Mouse (Mus musculus) kidney, adult 8-10 months (tissue): Measurements from ENCODE around the gene Lrpap1.

Source experiments
- DNase-seq, 2 experiments: peaks; one replicate each; pipeline ENCODE4 v3.0.0; 2022

Gene Lrpap1

GRCm38 (mm10) chr5:35104960-35105921, at the start of gene Lrpap1:
Lrpap1 (minus strand) TSS chr5:35105766.
- peak; percentile 80 to 87 for DNase-seq

- DNase-seq: no peak
Observed at GRCm38 (mm10) chr5:35149939-35150338, 44.4 kb upstream of the Lrpap1 start.

GRCm38 (mm10) chr5:35149526-35149925, 44.0 kb upstream of the Lrpap1 start:
- no peak for DNase-seq

- DNase-seq: no peak
Observed at GRCm38 (mm10) chr5:35147963-35148767, 42.6 kb upstream of the Lrpap1 start.

- DNase-seq: no peak
Observed at GRCm38 (mm10) chr5:35147155-35147962, 41.8 kb upstream of the Lrpap1 start.

GRCm38 (mm10) chr5:35146747-35147146, 41.2 kb upstream of the Lrpap1 start:
- no peak for DNase-seq

- DNase-seq: no peak
Observed at GRCm38 (mm10) chr5:35144716-35145115, 39.1 kb upstream of the Lrpap1 start.

- no peak for DNase-seq
Observed at GRCm38 (mm10) chr5:35143460-35144245, 38.1 kb upstream of the Lrpap1 start.

- no peak for DNase-seq
Observed at GRCm38 (mm10) chr5:35142910-35143309, 37.3 kb upstream of the Lrpap1 start.

GRCm38 (mm10) chr5:35141316-35141715, 35.8 kb upstream of the Lrpap1 start:
- no peak for DNase-seq

- no peak for DNase-seq
Observed at GRCm38 (mm10) chr5:35138183-35138611, 32.6 kb upstream of the Lrpap1 start.

GRCm38 (mm10) chr5:35137510-35138182, 32.1 kb upstream of the Lrpap1 start:
- DNase-seq: no peak

- DNase-seq: no peak
Observed at GRCm38 (mm10) chr5:35135903-35136302, 30.3 kb upstream of the Lrpap1 start.

- no peak for DNase-seq
Observed at GRCm38 (mm10) chr5:35134286-35134685, 28.7 kb upstream of the Lrpap1 start.

- no peak for DNase-seq
Observed at GRCm38 (mm10) chr5:35133468-35133867, 27.9 kb upstream of the Lrpap1 start.

- no peak for DNase-seq
Observed at GRCm38 (mm10) chr5:35132278-35132980, 26.9 kb upstream of the Lrpap1 start.

- peak; percentile 70 to 88 for DNase-seq
Observed at GRCm38 (mm10) chr5:35131773-35132172, 26.2 kb upstream of the Lrpap1 start.

- peak in 1 of 2 experiments; percentile 10 for DNase-seq
Observed at GRCm38 (mm10) chr5:35131237-35131636, 25.7 kb upstream of the Lrpap1 start.

- no peak for DNase-seq
Observed at GRCm38 (mm10) chr5:35129767-35130191, 24.2 kb upstream of the Lrpap1 start.

GRCm38 (mm10) chr5:35129208-35129607, 23.6 kb upstream of the Lrpap1 start:
- DNase-seq: no peak

- DNase-seq: no peak
Observed at GRCm38 (mm10) chr5:35120024-35120423, 14.5 kb upstream of the Lrpap1 start.
